Mouse (Mus musculus) erythroblast, adult 5-6 weeks (primary cell): ENCODE results near the gene Lmntd2. TPM values are rescaled to one million over a fixed set of nuclear protein-coding genes. Genes with fewer than 3 reads are reported as not detected.

Source experiments
- total RNA-seq, 2 experiments: library from RNA; stranded (forward) in 1 of 2; stranded (reverse) in 1 of 2; fragments of 150-400 nt in 1 of 2; fragments of 200-764, 138-1000 nt in 1 of 2; gene quantifications; 2 replicates each; pipeline versions ENCODE4 v1.2.3 to v1.2.4; 2015 to 2017; ENCODE audit warnings: low replicate concordance in 2 of 2

The Lmntd2 gene
- total RNA-seq, 2 experiments from 2014 or later, result 0.17 TPM; not detected in 1

Other genes starting within 250 kb of the Lmntd2 start
- 31.8 and 47.3 TPM in 2 replicates for gene Ifitm1, start 246.9 kb downstream of the Lmntd2 start, total RNA-seq (2015; ENCODE audit: low replicate concordance)
- 0.70 and 11.8 TPM in 2 replicates for gene Ifitm1, start 246.9 kb downstream of the Lmntd2 start, total RNA-seq (2017; ENCODE audit: low replicate concordance)
- 186 and 267 TPM in 2 replicates for gene Ifitm3, start 203.3 kb downstream of the Lmntd2 start, total RNA-seq (2015; ENCODE audit: low replicate concordance)
- gene Ifitm3, start 203.3 kb downstream of the Lmntd2 start, total RNA-seq (2017; ENCODE audit: low replicate concordance), result 78.8 and 112 TPM in 2 replicates
- 336 and 380 TPM in 2 replicates for gene Ifitm6, start 196.2 kb downstream of the Lmntd2 start, total RNA-seq (2015; ENCODE audit: low replicate concordance)
- gene Ifitm6, start 196.2 kb downstream of the Lmntd2 start, total RNA-seq (2017; ENCODE audit: low replicate concordance), result 99.4 and 179 TPM in 2 replicates
- gene Gm17387, start 184.9 kb downstream of the Lmntd2 start, total RNA-seq (2015; ENCODE audit: low replicate concordance), result not detected in 2 replicates
- not detected in 2 replicates for gene Gm17387, start 184.9 kb downstream of the Lmntd2 start, total RNA-seq (2017; ENCODE audit: low replicate concordance)
- gene B4galnt4, start 153.0 kb downstream of the Lmntd2 start, total RNA-seq (2015; ENCODE audit: low replicate concordance), result 0.84 TPM in 1 of 2 replicates, not detected in the other
- not detected in 2 replicates for gene B4galnt4, start 153.0 kb downstream of the Lmntd2 start, total RNA-seq (2017; ENCODE audit: low replicate concordance)
- not detected in 2 replicates for gene Pkp3, start 135.9 kb downstream of the Lmntd2 start, total RNA-seq (2015; ENCODE audit: low replicate concordance)
- gene Pkp3, start 135.9 kb downstream of the Lmntd2 start, total RNA-seq (2017; ENCODE audit: low replicate concordance), result not detected in 2 replicates
- gene Sigirr, start 113.5 kb downstream of the Lmntd2 start, total RNA-seq (2015; ENCODE audit: low replicate concordance), result 4.2 TPM in 1 of 2 replicates, not detected in the other
- 2.8 and 4.4 TPM in 2 replicates for gene Sigirr, start 113.5 kb downstream of the Lmntd2 start, total RNA-seq (2017; ENCODE audit: low replicate concordance)
- not detected in 2 replicates for gene Ano9, start 96.3 kb downstream of the Lmntd2 start, total RNA-seq (2015; ENCODE audit: low replicate concordance)
- gene Ano9, start 96.3 kb downstream of the Lmntd2 start, total RNA-seq (2017; ENCODE audit: low replicate concordance), result not detected in 2 replicates
- 123 and 158 TPM in 2 replicates for gene Ptdss2, start 91.7 kb downstream of the Lmntd2 start, total RNA-seq (2015; ENCODE audit: low replicate concordance)
- gene Ptdss2, start 91.7 kb downstream of the Lmntd2 start, total RNA-seq (2017; ENCODE audit: low replicate concordance), result 153 and 164 TPM in 2 replicates
- 11.9 and 13.8 TPM in 2 replicates for gene Rnh1, start 41.2 kb downstream of the Lmntd2 start, total RNA-seq (2015; ENCODE audit: low replicate concordance)
- 15.1 and 15.7 TPM in 2 replicates for gene Rnh1, start 41.2 kb downstream of the Lmntd2 start, total RNA-seq (2017; ENCODE audit: low replicate concordance)
- 3.8 and 24.9 TPM in 2 replicates for gene Hras, start 20.1 kb downstream of the Lmntd2 start, total RNA-seq (2015; ENCODE audit: low replicate concordance)
- gene Hras, start 20.1 kb downstream of the Lmntd2 start, total RNA-seq (2017; ENCODE audit: low replicate concordance), result 11.4 and 20.8 TPM in 2 replicates
- gene Lrrc56, start 19.9 kb downstream of the Lmntd2 start, total RNA-seq (2015; ENCODE audit: low replicate concordance), result 2.1 TPM in 1 of 2 replicates, not detected in the other
- gene Lrrc56, start 19.9 kb downstream of the Lmntd2 start, total RNA-seq (2017; ENCODE audit: low replicate concordance), result 0.94 and 1.8 TPM in 2 replicates
- gene Rassf7, start 1.8 kb upstream of the Lmntd2 start, total RNA-seq (2015; ENCODE audit: low replicate concordance), result 1.7 and 6.0 TPM in 2 replicates
- gene Rassf7, start 1.8 kb upstream of the Lmntd2 start, total RNA-seq (2017; ENCODE audit: low replicate concordance), result 3.9 and 12.2 TPM in 2 replicates
- 24.9 and 30.0 TPM in 2 replicates for gene Phrf1, start 14.7 kb upstream of the Lmntd2 start, total RNA-seq (2015; ENCODE audit: low replicate concordance)
- 25.5 and 32.8 TPM in 2 replicates for gene Phrf1, start 14.7 kb upstream of the Lmntd2 start, total RNA-seq (2017; ENCODE audit: low replicate concordance)
- 49.5 and 73.8 TPM in 2 replicates for gene Irf7, start 52.4 kb upstream of the Lmntd2 start, total RNA-seq (2015; ENCODE audit: low replicate concordance)
- 78.0 and 88.9 TPM in 2 replicates for gene Irf7, start 52.4 kb upstream of the Lmntd2 start, total RNA-seq (2017; ENCODE audit: low replicate concordance)
- not detected in 2 replicates for gene Cdhr5, start 62.7 kb upstream of the Lmntd2 start, total RNA-seq (2015; ENCODE audit: low replicate concordance)
- gene Cdhr5, start 62.7 kb upstream of the Lmntd2 start, total RNA-seq (2017; ENCODE audit: low replicate concordance), result not detected in 2 replicates
- gene Sct, start 65.1 kb upstream of the Lmntd2 start, total RNA-seq (2015; ENCODE audit: low replicate concordance), result not detected in 2 replicates
- not detected in 2 replicates for gene Sct, start 65.1 kb upstream of the Lmntd2 start, total RNA-seq (2017; ENCODE audit: low replicate concordance)
- gene Drd4, start 77.9 kb upstream of the Lmntd2 start, total RNA-seq (2015; ENCODE audit: low replicate concordance), result not detected in 2 replicates
- not detected in 2 replicates for gene Drd4, start 77.9 kb upstream of the Lmntd2 start, total RNA-seq (2017; ENCODE audit: low replicate concordance)
- 9.4 and 18.3 TPM in 2 replicates for gene Deaf1, start 113.6 kb upstream of the Lmntd2 start, total RNA-seq (2015; ENCODE audit: low replicate concordance)
- 14.1 and 16.0 TPM in 2 replicates for gene Deaf1, start 113.6 kb upstream of the Lmntd2 start, total RNA-seq (2017; ENCODE audit: low replicate concordance)
- 6.5 and 8.4 TPM in 2 replicates for gene Tmem80, start 113.7 kb upstream of the Lmntd2 start, total RNA-seq (2015; ENCODE audit: low replicate concordance)
- gene Tmem80, start 113.7 kb upstream of the Lmntd2 start, total RNA-seq (2017; ENCODE audit: low replicate concordance), result 10.5 and 12.9 TPM in 2 replicates
- gene Eps8l2, start 124.8 kb upstream of the Lmntd2 start, total RNA-seq (2015; ENCODE audit: low replicate concordance), result not detected in 2 replicates
- gene Eps8l2, start 124.8 kb upstream of the Lmntd2 start, total RNA-seq (2017; ENCODE audit: low replicate concordance), result not detected in 2 replicates
- gene Taldo1, start 178.1 kb upstream of the Lmntd2 start, total RNA-seq (2015; ENCODE audit: low replicate concordance), result 132 and 180 TPM in 2 replicates
- 443 and 565 TPM in 2 replicates for gene Taldo1, start 178.1 kb upstream of the Lmntd2 start, total RNA-seq (2017; ENCODE audit: low replicate concordance)
- gene Gatd1, start 200.1 kb upstream of the Lmntd2 start, total RNA-seq (2015; ENCODE audit: low replicate concordance), result 6.3 and 9.2 TPM in 2 replicates
- 4.9 and 6.0 TPM in 2 replicates for gene Gatd1, start 200.1 kb upstream of the Lmntd2 start, total RNA-seq (2017; ENCODE audit: low replicate concordance)
- not detected in 2 replicates for gene Cend1, start 215.4 kb upstream of the Lmntd2 start, total RNA-seq (2015; ENCODE audit: low replicate concordance)
- not detected in 2 replicates for gene Cend1, start 215.4 kb upstream of the Lmntd2 start, total RNA-seq (2017; ENCODE audit: low replicate concordance)
- gene Slc25a22, start 223.8 kb upstream of the Lmntd2 start, total RNA-seq (2015; ENCODE audit: low replicate concordance), result 8.2 and 11.7 TPM in 2 replicates
- gene Slc25a22, start 223.8 kb upstream of the Lmntd2 start, total RNA-seq (2017; ENCODE audit: low replicate concordance), result 3.2 and 10.0 TPM in 2 replicates
- gene Pidd1, start 229.9 kb upstream of the Lmntd2 start, total RNA-seq (2015; ENCODE audit: low replicate concordance), result 12.7 and 17.9 TPM in 2 replicates
- gene Pidd1, start 229.9 kb upstream of the Lmntd2 start, total RNA-seq (2017; ENCODE audit: low replicate concordance), result 7.3 and 9.8 TPM in 2 replicates
- 661 and 730 TPM in 2 replicates for gene Rplp2, start 233.3 kb upstream of the Lmntd2 start, total RNA-seq (2015; ENCODE audit: low replicate concordance)
- gene Rplp2, start 233.3 kb upstream of the Lmntd2 start, total RNA-seq (2017; ENCODE audit: low replicate concordance), result 791 and 1,714 TPM in 2 replicates
- 10.0 and 11.3 TPM in 2 replicates for gene Pnpla2, start 241.1 kb upstream of the Lmntd2 start, total RNA-seq (2015; ENCODE audit: low replicate concordance)
- gene Pnpla2, start 241.1 kb upstream of the Lmntd2 start, total RNA-seq (2017; ENCODE audit: low replicate concordance), result 5.9 and 6.0 TPM in 2 replicates
- 0.77 TPM in 1 of 2 replicates, not detected in the other for gene Cracr2b, start 247.0 kb upstream of the Lmntd2 start, total RNA-seq (2015; ENCODE audit: low replicate concordance)
- gene Cracr2b, start 247.0 kb upstream of the Lmntd2 start, total RNA-seq (2017; ENCODE audit: low replicate concordance), result 3.2 TPM in 1 of 2 replicates, not detected in the other